Mouse (Mus musculus) midbrain, postnatal 0 days (tissue): Measurements from ENCODE around the gene Sulf2. TPM values are rescaled to one million over a fixed set of nuclear protein-coding genes. Genes with fewer than 3 reads are reported as not detected.
A peak's percentile ranks its signal among the peaks of the same experiment; 100 is the strongest.

Source experiments
- ATAC-seq: fragments of 200-750 bp; cut with Nextera tagmentation; 2 replicates; pipeline ENCODE4 v1.8.0; 2017; ENCODE audit warnings: moderate number of reproducible peaks, mild to moderate bottlenecking, moderate TSS enrichment, moderate library complexity; ENCODE audit not compliant: low FRiP score
- DNase-seq: peaks from one replicate; pipeline ENCODE4 v3.0.0-alpha.2; 2015; ENCODE audit warnings: low spot score
- H3K27ac ChIP-seq: fragments of 300-500 bp; sonication (generic); 2 replicates; pipeline ENCODE4 v1.5.1; 2014; ENCODE audit warnings: low read depth, mild to moderate bottlenecking, low read length, mixed read lengths
- H3K27me3 ChIP-seq: fragments of 300-500 bp; sonication (generic); 2 replicates; pipeline ENCODE4 v1.6.1; 2014; ENCODE audit warnings: low read length, control low read depth, mixed read lengths; ENCODE audit not compliant: insufficient read depth
- H3K36me3 ChIP-seq: fragments of 300-500 bp; sonication (generic); 2 replicates; pipeline ENCODE4 v1.6.1; 2014; ENCODE audit warnings: low read length, control low read depth, mixed read lengths; ENCODE audit not compliant: insufficient read depth
- H3K4me1 ChIP-seq: fragments of 300-500 bp; sonication (generic); 2 replicates; pipeline ENCODE4 v1.6.1; 2014; ENCODE audit warnings: mild to moderate bottlenecking, control low read depth, antibody characterized with exemption, low read length, mixed read lengths; ENCODE audit not compliant: insufficient read depth
- H3K4me2 ChIP-seq: fragments of 300-500 bp; sonication (generic); 2 replicates; pipeline ENCODE4 v1.6.1; 2014; ENCODE audit warnings: low read depth, mild to moderate bottlenecking, low read length, mixed read lengths; ENCODE audit not compliant: poor library complexity, severe bottlenecking
- H3K4me3 ChIP-seq: fragments of 300-500 bp; sonication (generic); 2 replicates; pipeline ENCODE4 v1.5.1; 2014; ENCODE audit warnings: low read depth, mild to moderate bottlenecking, low read length, moderate library complexity
- H3K9ac ChIP-seq: fragments of 300-500 bp; sonication (generic); replicated peaks from 2 replicates; pipeline ENCODE4 v1.6.1; 2014; ENCODE audit warnings: mild to moderate bottlenecking, low read length, moderate library complexity, mixed read lengths; ENCODE audit not compliant: poor library complexity, severe bottlenecking
- H3K9me3 ChIP-seq: fragments of 300-500 bp; sonication (generic); 2 replicates; pipeline ENCODE4 v1.6.1; 2016; ENCODE audit warnings: low read length, control low read depth
- CTCF ChIP-seq: IDR thresholded peaks from 2 replicates; pipeline ENCODE4 v1.5.1; 2016; ENCODE audit warnings: antibody characterized with exemption, mild to moderate bottlenecking
- WGBS: fragments of 180-500 bp; shearing (Covaris S2); extraction: QIAGEN DNeasy Blood & Tissue Kit; methylation state at CpG from one replicate; pipeline ENCODE4 v1.1.7; 2014; 5-methylcytosine and 5-hydroxymethylcytosine counted together
- polyA plus RNA-seq: library from polyadenylated mRNA; unstranded; fragments of >200 nt; fragmentation: Nextera tagmentation; extraction: Ambion mirVana; gene quantifications from 2 replicates; pipeline ENCODE4 v1.2.1, GENCODE M21; 2015
- total RNA-seq: library from RNA; depleted of rRNA; stranded (reverse); fragments of >200 nt; gene quantifications from 2 replicates; pipeline ENCODE4 v1.2.3, GENCODE M21; 2014

Gene Sulf2
- total and polyA plus RNA-seq, 2 experiments from 2014 or later = 99.6 to 127 TPM

GRCm38 (mm10) chr2:166125033-166125432, 30.4 kb downstream of the Sulf2 start:
- Histone ChIP-seq H3K9me3 (no peaks in the 10 kb centered on the region), H3K36me3 (peaks cover 12% of the 10 kb centered on the region), H3K4me2 (no peak overlapping the region), H3K27ac (no peak overlapping the region), H3K9ac (no peak overlapping the region), H3K4me1 (no peaks in the 10 kb centered on the region), H3K4me3 (no peak overlapping the region), H3K27me3 (no peaks in the 10 kb centered on the region)
- DNase-seq = no peak
- ATAC-seq = no peak
- 67% methylated on average over 1 of the region's 2 CpGs for WGBS
- TF ChIP-seq CTCF = no peak

GRCm38 (mm10) chr2:166122781-166123180, 32.7 kb downstream of the Sulf2 start:
- TF ChIP-seq CTCF = no peak
- Histone ChIP-seq H3K4me1 (no peaks in the 10 kb centered on the region), H3K9me3 (no peaks in the 10 kb centered on the region), H3K27ac (no peak overlapping the region), H3K36me3 (peaks cover 2% of the 10 kb centered on the region; the same call in 1 of the 2 replicates), H3K4me3 (no peak overlapping the region), H3K27me3 (no peaks in the 10 kb centered on the region), H3K4me2 (no peak overlapping the region), H3K9ac (no peak overlapping the region)
- no peak for DNase-seq
- WGBS = 93% methylated on average over 6 of the region's 6 CpGs
- no peak for ATAC-seq

- DNase-seq (no peak), ATAC-seq (no peak)
- Histone ChIP-seq H3K4me1 (no peaks in the 10 kb centered on the region), H3K27me3 (no peaks in the 10 kb centered on the region), H3K9me3 (no peaks in the 10 kb centered on the region), H3K27ac (no peak overlapping the region), H3K9ac (no peak overlapping the region), H3K4me2 (no peak overlapping the region), H3K36me3 (peaks cover 3% of the 10 kb centered on the region; the same call in 1 of the 2 replicates), H3K4me3 (no peak overlapping the region)
- TF ChIP-seq CTCF = no peak
- WGBS = 86% methylated on average over 14 of the region's 14 CpGs
Measured at GRCm38 (mm10) chr2:166121681-166122355, 33.6 kb downstream of the Sulf2 start.

GRCm38 (mm10) chr2:166119992-166120391, 35.5 kb downstream of the Sulf2 start:
- 86% methylated on average over 2 of the region's 2 CpGs for WGBS
- Histone ChIP-seq H3K9ac (0 out of 2 replicates have a peak overlapping the region, but pooled peaks have one; percentile 8), H3K4me1 (no peaks in the 10 kb centered on the region), H3K27me3 (no peaks in the 10 kb centered on the region), H3K4me2 (no peak overlapping the region), H3K36me3 (peaks cover 12% of the 10 kb centered on the region; the same call in 1 of the 2 replicates), H3K4me3 (no peak overlapping the region), H3K9me3 (no peaks in the 10 kb centered on the region), H3K27ac (no peak overlapping the region)
- DNase-seq (no peak), ATAC-seq (no peak)
- no peak for TF ChIP-seq CTCF

- Histone ChIP-seq H3K27me3 (no peaks in the 10 kb centered on the region), H3K4me2 (no peak overlapping the region), H3K4me3 (no peak overlapping the region), H3K9me3 (no peaks in the 10 kb centered on the region), H3K27ac (no peak overlapping the region), H3K9ac (no peak overlapping the region), H3K36me3 (peaks cover 10% of the 10 kb centered on the region; the same call in 1 of the 2 replicates), H3K4me1 (no peaks in the 10 kb centered on the region)
- no peak for TF ChIP-seq CTCF
- DNase-seq (no peak), ATAC-seq (no peak)
- WGBS = 98% methylated on average over 16 of the region's 16 CpGs
Measured at GRCm38 (mm10) chr2:166116704-166117103, 38.8 kb downstream of the Sulf2 start.

GRCm38 (mm10) chr2:166116278-166116608, 39.2 kb downstream of the Sulf2 start:
- no peak for ATAC-seq
- peaks cover 10% of the 10 kb centered on the region; the same call in 1 of the 2 replicates for H3K36me3 ChIP-seq
- no peak for DNase-seq
- no peak overlapping the region for H3K4me2 ChIP-seq
- no peak overlapping the region for H3K9ac ChIP-seq
- TF ChIP-seq CTCF = no peak
- no peaks in the 10 kb centered on the region for H3K9me3 ChIP-seq
- WGBS = 92% methylated on average over 7 of the region's 7 CpGs
- no peak overlapping the region for H3K4me3 ChIP-seq
- no peaks in the 10 kb centered on the region for H3K4me1 ChIP-seq
- H3K27ac ChIP-seq = no peak overlapping the region
- no peaks in the 10 kb centered on the region for H3K27me3 ChIP-seq
